Mouse (Mus musculus): ENCODE measurements around the gene Vps13c.

DNA sequence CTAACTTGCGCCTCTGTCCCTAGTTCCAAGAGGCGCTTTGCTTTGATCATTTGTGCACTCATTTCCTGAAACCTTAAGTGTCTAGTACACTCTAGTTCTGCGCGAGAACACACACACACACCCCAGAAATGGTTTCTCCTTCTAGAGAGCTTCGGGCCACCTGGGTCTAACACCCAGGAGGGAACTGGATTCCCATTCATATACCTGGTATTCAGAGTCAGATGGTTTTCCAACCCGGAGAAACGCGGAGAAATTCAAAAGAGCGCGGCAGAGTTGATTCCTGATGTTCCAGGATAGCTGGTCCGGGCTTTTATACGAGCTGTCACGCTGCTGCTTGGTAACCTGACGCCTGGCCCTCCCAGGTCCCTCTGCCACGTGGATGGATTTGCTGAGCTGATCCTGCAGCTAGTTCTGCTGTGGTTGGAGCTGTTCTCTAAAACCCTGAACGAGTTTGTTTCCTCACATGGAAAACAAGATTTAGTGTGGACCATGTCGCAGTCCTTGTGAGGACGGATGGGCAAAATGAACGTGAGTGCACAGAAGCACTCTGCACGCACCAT is 8.1 kb upstream of the Vps13c start, which contains the start of gene C2cd4a:
- TF ChIP-seq POLR2A (IDR thresholded peaks at IDR 0.05; ENCODE audit: low read depth, low read length) (no peak), CTCF (IDR thresholded peaks at IDR 0.05; ENCODE audit: extremely low read depth, insufficient read depth, insufficient read length, insufficient replicate concordance) (no peak)
